Mouse (Mus musculus): ENCODE data around the gene Sf3a1. TPM values are rescaled to one million over a fixed set of nuclear protein-coding genes. Genes with fewer than 3 reads are reported as not detected.
A peak's percentile ranks its signal among the peaks of the same experiment; 100 is the strongest.

Sf3a1 gene
- polyA plus RNA-seq, 1 experiment, result 24.7 TPM

DNA sequence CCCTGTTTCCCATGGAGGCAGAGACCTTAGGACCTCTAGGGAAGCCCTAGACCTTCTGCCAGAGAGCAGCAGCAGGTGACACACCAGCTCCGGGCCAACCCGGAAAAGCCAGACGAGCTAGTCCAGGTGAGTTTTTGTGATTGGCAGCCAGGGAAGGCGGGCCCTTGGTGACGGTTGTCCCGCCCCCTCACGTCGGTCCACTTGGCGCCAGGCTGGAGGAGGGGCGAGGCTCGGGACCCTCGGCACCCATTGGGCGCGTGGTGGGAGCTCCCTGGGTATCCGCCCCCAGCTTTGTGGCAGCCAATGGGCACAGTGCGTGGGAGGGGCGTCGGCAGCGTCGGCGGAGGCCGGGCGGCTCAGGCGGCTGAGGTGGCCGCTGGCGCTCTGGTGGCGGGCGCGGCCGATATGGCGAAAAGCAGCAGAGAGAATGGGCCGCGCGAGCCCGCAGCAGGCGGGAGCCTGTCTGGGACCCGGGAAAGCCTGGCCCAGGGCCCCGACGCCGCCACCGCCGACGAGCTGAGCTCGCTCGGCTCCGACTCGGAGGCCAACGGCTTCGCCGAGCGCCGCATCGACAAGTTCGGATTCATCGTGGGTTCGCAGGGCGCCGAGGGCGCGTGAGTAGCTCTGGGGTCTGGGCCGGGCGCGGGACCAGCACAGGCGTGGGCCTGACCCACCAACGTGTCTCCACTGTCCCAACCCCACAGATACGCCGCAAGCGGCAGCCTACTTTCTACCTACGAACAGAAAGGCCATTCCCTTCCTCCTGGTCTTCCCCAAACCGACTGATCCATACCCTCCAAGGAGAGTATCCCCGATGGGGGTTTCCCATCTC is 26.6 kb downstream of the Sf3a1 start, which contains the start of gene Tbc1d10a:
TSS of gene Tbc1d10a (plus strand) at position 304 of the 832 bp plus-strand sequence.
- Histone ChIP-seq H3K4me1 (ENCODE audit: control insufficient read depth, insufficient read depth, insufficient read length, low read length) (peaks cover 12% of the 10 kb centered on the region), H3K36me3 (ENCODE audit: control insufficient read depth, insufficient read depth, low read length) (0 out of 2 replicates have a peak, but pooled peaks cover 3% of the 10 kb centered on the region), H3K27ac (ENCODE audit: insufficient read depth, low read depth, low read length) (peak within 1 kb of the TSS; percentile 80), H3K27me3 (ENCODE audit: control insufficient read depth, insufficient read depth, low read length) (no peaks in the 10 kb centered on the region), H3K4me3 (ENCODE audit: low read depth, low read length) (peak within 1 kb of the TSS; percentile 85)
- TF ChIP-seq POLR2A (IDR thresholded peaks at IDR 0.05; ENCODE audit: low read depth, low read length) (peak; percentile 73), CTCF (IDR thresholded peaks at IDR 0.05; ENCODE audit: extremely low read depth, insufficient read length, insufficient replicate concordance, low read depth, low read length) (no peak)
- WGBS, result under 1% methylated on average over 71 of the region's 71 CpGs

DNA sequence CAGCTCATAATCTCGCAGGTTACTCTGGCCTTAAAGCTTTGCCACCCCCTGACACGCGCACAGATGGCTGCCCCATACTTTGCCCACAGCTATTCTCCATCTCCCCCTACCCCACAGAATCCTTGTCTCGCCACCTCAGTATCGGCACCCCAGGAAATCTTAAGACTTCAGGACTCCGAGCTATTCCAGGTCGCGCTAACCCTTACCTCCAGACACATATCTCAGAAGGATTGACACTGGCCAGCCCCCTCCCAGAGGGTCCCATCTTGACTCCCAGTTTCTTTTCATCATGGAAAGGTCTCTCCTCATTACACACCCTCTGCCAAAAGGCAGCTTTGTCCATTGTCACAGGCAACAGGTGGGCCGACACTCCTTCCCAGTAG is 27.2 kb downstream of the Sf3a1 start:
- Histone ChIP-seq H3K4me3 (ENCODE audit: low read depth, low read length) (peak overlapping the region; percentile 85), H3K27me3 (ENCODE audit: control insufficient read depth, insufficient read depth, low read length) (no peaks in the 10 kb centered on the region), H3K4me1 (ENCODE audit: control insufficient read depth, insufficient read depth, insufficient read length, low read length) (peaks cover 12% of the 10 kb centered on the region), H3K36me3 (ENCODE audit: control insufficient read depth, insufficient read depth, low read length) (0 out of 2 replicates have a peak, but pooled peaks cover 2% of the 10 kb centered on the region), H3K27ac (ENCODE audit: insufficient read depth, low read depth, low read length) (no peak overlapping the region)
- 5% methylated on average over 9 of the region's 9 CpGs for WGBS
- TF ChIP-seq CTCF (IDR thresholded peaks at IDR 0.05; ENCODE audit: extremely low read depth, insufficient read length, insufficient replicate concordance, low read depth, low read length), result no peak
- TF ChIP-seq POLR2A (IDR thresholded peaks at IDR 0.05; ENCODE audit: low read depth, low read length), result no peak

DNA sequence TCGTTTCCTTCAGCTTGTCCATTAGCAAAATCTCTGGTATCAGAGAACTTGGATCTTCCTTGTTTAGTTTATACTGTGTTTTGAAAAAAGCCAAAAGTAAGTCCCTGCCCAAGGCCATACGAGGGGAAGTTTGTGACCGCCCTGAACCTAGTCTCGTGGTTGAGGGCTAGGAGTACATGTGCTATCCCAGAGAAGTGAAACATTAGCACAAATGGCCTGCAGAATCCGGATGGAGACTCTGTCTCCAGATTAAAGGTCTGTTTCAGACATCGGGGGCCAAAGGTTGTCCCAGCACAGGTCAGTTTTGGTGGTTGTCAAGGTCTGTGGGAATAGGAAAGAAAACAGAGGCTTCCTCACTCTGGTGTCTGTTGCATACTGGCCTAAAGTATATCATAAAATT is 29.0 kb downstream of the Sf3a1 start:
- WGBS, result 51% methylated on average over 6 of the region's 6 CpGs
- peak overlapping the region; percentile 19; the same call in 1 of the 2 replicates for H3K27ac ChIP-seq (ENCODE audit: insufficient read depth, low read depth, low read length)
- no peak overlapping the region for H3K4me3 ChIP-seq (ENCODE audit: low read depth, low read length)
- H3K4me1 ChIP-seq (ENCODE audit: control insufficient read depth, insufficient read depth, insufficient read length, low read length), result peaks cover 12% of the 10 kb centered on the region
- H3K27me3 ChIP-seq (ENCODE audit: control insufficient read depth, insufficient read depth, low read length), result no peaks in the 10 kb centered on the region
- TF ChIP-seq CTCF (IDR thresholded peaks at IDR 0.05; ENCODE audit: extremely low read depth, insufficient read length, insufficient replicate concordance, low read depth, low read length), result no peak
- no peak for TF ChIP-seq POLR2A (IDR thresholded peaks at IDR 0.05; ENCODE audit: low read depth, low read length)
- no peaks in the 10 kb centered on the region for H3K36me3 ChIP-seq (ENCODE audit: control insufficient read depth, insufficient read depth, low read length)

DNA sequence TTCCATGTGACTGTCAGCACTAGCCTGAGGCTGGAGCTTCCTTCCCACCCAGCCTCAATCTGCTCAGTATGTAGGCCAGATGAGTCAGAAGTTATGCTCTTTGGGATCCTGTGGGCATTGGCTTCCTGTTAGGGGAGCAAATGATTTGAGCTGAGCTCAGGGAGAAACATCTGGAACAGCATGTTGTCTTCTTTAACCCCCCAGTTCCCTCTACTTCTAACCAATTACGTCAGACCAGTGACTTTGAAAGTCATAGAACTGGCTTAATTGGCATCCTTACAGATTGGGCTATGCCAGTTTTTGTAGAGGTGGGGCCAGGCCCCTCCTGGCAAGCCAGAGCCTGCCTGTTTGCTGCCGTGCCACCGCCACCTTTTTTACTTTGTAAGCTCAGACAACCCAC is 30.5 kb downstream of the Sf3a1 start:
- TF ChIP-seq POLR2A (IDR thresholded peaks at IDR 0.05; ENCODE audit: low read depth, low read length), result no peak
- TF ChIP-seq CTCF (IDR thresholded peaks at IDR 0.05; ENCODE audit: extremely low read depth, insufficient read length, insufficient replicate concordance, low read depth, low read length), result no peak
- Histone ChIP-seq H3K4me1 (ENCODE audit: control insufficient read depth, insufficient read depth, insufficient read length, low read length) (peaks cover 18% of the 10 kb centered on the region), H3K27ac (ENCODE audit: insufficient read depth, low read depth, low read length) (no peak overlapping the region), H3K36me3 (ENCODE audit: control insufficient read depth, insufficient read depth, low read length) (no peaks in the 10 kb centered on the region), H3K27me3 (ENCODE audit: control insufficient read depth, insufficient read depth, low read length) (no peaks in the 10 kb centered on the region), H3K4me3 (ENCODE audit: low read depth, low read length) (no peak overlapping the region)
- 56% methylated on average over 3 of the region's 3 CpGs for WGBS

DNA sequence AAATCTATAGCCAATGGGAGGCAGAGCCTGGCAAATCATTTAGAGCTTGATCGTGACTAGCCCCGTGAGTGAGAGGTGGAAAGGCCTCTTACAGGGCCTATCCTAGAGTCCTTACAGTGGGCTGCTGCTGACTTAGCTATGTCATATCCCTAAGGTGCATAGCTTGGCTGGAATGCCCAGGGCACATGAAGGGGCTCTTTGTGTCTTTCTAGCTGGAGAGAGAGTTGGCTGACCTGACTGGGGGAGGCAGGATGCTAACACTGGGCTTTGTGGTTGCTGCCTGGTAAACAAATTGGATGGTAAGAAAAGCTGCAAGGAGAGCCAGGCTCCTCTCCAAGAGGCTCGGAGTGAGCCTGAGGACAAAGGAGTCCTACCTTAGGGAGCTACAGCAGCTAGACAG is 32.6 kb downstream of the Sf3a1 start:
- Histone ChIP-seq H3K36me3 (ENCODE audit: control insufficient read depth, insufficient read depth, low read length) (no peaks in the 10 kb centered on the region), H3K27me3 (ENCODE audit: control insufficient read depth, insufficient read depth, low read length) (no peaks in the 10 kb centered on the region), H3K4me1 (ENCODE audit: control insufficient read depth, insufficient read depth, insufficient read length, low read length) (peaks cover 21% of the 10 kb centered on the region), H3K27ac (ENCODE audit: insufficient read depth, low read depth, low read length) (no peak overlapping the region), H3K4me3 (ENCODE audit: low read depth, low read length) (no peak overlapping the region)
- no peak for TF ChIP-seq CTCF (IDR thresholded peaks at IDR 0.05; ENCODE audit: extremely low read depth, insufficient read length, insufficient replicate concordance, low read depth, low read length)
- no peak for TF ChIP-seq POLR2A (IDR thresholded peaks at IDR 0.05; ENCODE audit: low read depth, low read length)
- WGBS, result 69% methylated on average over 3 of the region's 3 CpGs

DNA sequence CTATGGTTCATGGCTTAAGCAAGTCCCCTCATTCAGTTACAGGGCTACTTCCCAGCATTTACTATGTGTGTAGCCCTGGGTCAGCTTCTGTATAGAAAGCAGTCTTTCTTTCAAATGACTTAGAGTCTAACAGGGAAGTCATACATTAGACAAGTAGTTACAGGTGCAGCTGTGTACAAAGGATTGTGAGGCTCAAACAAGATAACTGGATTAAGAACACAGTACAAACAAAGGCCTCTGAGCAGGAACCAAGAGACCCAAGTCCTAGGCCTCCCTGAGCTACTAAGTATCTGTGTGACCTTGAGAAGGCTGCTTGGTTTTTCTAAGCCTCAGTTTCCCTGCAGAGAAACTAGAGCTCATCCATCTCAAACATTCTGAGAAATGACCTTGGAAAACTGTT is 33.3 kb downstream of the Sf3a1 start:
- Histone ChIP-seq H3K27me3 (ENCODE audit: control insufficient read depth, insufficient read depth, low read length) (no peaks in the 10 kb centered on the region), H3K36me3 (ENCODE audit: control insufficient read depth, insufficient read depth, low read length) (no peaks in the 10 kb centered on the region), H3K4me1 (ENCODE audit: control insufficient read depth, insufficient read depth, insufficient read length, low read length) (peaks cover 21% of the 10 kb centered on the region), H3K4me3 (ENCODE audit: low read depth, low read length) (no peak overlapping the region), H3K27ac (ENCODE audit: insufficient read depth, low read depth, low read length) (no peak overlapping the region)
- TF ChIP-seq CTCF (IDR thresholded peaks at IDR 0.05; ENCODE audit: extremely low read depth, insufficient read length, insufficient replicate concordance, low read depth, low read length) (no peak), POLR2A (IDR thresholded peaks at IDR 0.05; ENCODE audit: low read depth, low read length) (no peak)

DNA sequence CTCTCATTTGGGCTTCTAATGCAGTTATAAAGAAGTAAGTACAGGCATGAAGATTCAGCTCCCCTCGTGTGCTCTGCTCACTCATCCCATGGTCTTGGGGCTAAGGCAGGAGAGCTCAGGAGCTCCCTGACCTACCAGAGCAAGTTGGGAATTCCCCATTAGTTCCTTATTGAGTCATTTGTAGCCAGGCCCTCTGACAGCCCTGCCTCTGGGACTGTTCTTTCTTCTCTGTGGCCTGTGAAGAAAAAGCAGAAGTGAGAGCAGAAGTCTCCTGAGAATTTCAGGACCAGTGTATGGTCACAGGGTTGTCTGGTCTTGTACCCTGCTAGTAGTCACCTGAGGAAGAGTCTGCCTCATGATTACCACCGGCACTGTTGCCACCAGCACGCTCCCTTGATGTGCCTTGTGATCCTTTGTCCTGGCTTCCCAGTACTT is 35.5 kb downstream of the Sf3a1 start:
- Histone ChIP-seq H3K4me1 (ENCODE audit: control insufficient read depth, insufficient read depth, insufficient read length, low read length) (peaks cover 17% of the 10 kb centered on the region), H3K27ac (ENCODE audit: insufficient read depth, low read depth, low read length) (peak overlapping the region; percentile 13; the same call in 1 of the 2 replicates), H3K27me3 (ENCODE audit: control insufficient read depth, insufficient read depth, low read length) (no peaks in the 10 kb centered on the region), H3K36me3 (ENCODE audit: control insufficient read depth, insufficient read depth, low read length) (no peaks in the 10 kb centered on the region), H3K4me3 (ENCODE audit: low read depth, low read length) (no peak overlapping the region)
- 60% methylated on average over 3 of the region's 3 CpGs for WGBS
- TF ChIP-seq CTCF (IDR thresholded peaks at IDR 0.05; ENCODE audit: extremely low read depth, insufficient read length, insufficient replicate concordance, low read depth, low read length) (no peak), POLR2A (IDR thresholded peaks at IDR 0.05; ENCODE audit: low read depth, low read length) (no peak)

All from small intestine, adult 2 months (tissue).